Mouse (Mus musculus) testis, adult 2 months (tissue): ENCODE data around the gene Ssh1. TPM values are rescaled to one million over a fixed set of nuclear protein-coding genes. Genes with fewer than 3 reads are reported as not detected.

ENCODE experiments used
- H3K27ac ChIP-seq: fragments of 200-500 bp; 2 replicates; pipeline ENCODE4 v1.5.1; 2012; ENCODE audit warnings: low read depth, low read length; ENCODE audit not compliant: control insufficient read depth, insufficient read depth
- H3K27me3 ChIP-seq: fragments of 200-500 bp; 2 replicates; pipeline ENCODE4 v1.6.1; 2012; ENCODE audit warnings: mild to moderate bottlenecking, low read length, moderate library complexity; ENCODE audit not compliant: control insufficient read depth, insufficient read depth
- H3K36me3 ChIP-seq: fragments of 200-500 bp; 2 replicates; pipeline ENCODE4 v1.6.1; 2012; ENCODE audit warnings: mild to moderate bottlenecking, low read length; ENCODE audit not compliant: control insufficient read depth, insufficient read depth
- H3K4me1 ChIP-seq: fragments of 200-500 bp; 2 replicates; pipeline ENCODE4 v1.6.1; 2012; ENCODE audit warnings: low read length; ENCODE audit not compliant: control insufficient read depth, insufficient read depth
- H3K4me3 ChIP-seq: fragments of 200-500 bp; 2 replicates; pipeline ENCODE4 v1.5.1; 2012; ENCODE audit warnings: low read depth, mild to moderate bottlenecking, low read length, moderate library complexity, mixed read lengths; ENCODE audit not compliant: control insufficient read depth
- CTCF ChIP-seq: fragments of 200-500 bp; IDR thresholded peaks from 2 replicates; pipeline ENCODE4 v1.5.1; 2012; ENCODE audit warnings: low read depth, mild to moderate bottlenecking, inconsistent platforms, low read length, moderate library complexity; ENCODE audit not compliant: control insufficient read depth, insufficient read depth, insufficient replicate concordance
- POLR2A ChIP-seq: fragments of 200-500 bp; IDR thresholded peaks from 2 replicates; pipeline ENCODE4 v1.6.1; 2012; ENCODE audit warnings: low read depth, mild to moderate bottlenecking, inconsistent platforms, low read length, moderate library complexity; ENCODE audit not compliant: control insufficient read depth
- polyA plus RNA-seq: library from polyadenylated mRNA; depleted of rRNA; stranded (reverse); fragments of >200 nt; gene quantifications from 2 replicates; pipeline ENCODE4 v1.2.3, GENCODE M21; 2012

Gene Ssh1
- polyA plus RNA-seq, 1 experiment, result 5.0 TPM

GRCm38 (mm10) chr5:113929526-113929925, 64.2 kb downstream of the Ssh1 start:
- TF ChIP-seq POLR2A (no peak), CTCF (no peak)
- Histone ChIP-seq H3K4me3 (no peak overlapping the region), H3K27ac (no peak overlapping the region), H3K4me1 (peaks cover 2% of the 10 kb centered on the region), H3K27me3 (no peaks in the 10 kb centered on the region), H3K36me3 (no peaks in the 10 kb centered on the region)

- H3K36me3 ChIP-seq, result no peaks in the 10 kb centered on the region
- TF ChIP-seq CTCF (no peak), POLR2A (no peak)
Measured at GRCm38 (mm10) chr5:113924608-113925007, 69.1 kb downstream of the Ssh1 start.

GRCm38 (mm10) chr5:113921310-113922166, 72.2 kb downstream of the Ssh1 start:
- TF ChIP-seq POLR2A (no peak), CTCF (no peak)
- Histone ChIP-seq H3K4me1 (no peaks in the 10 kb centered on the region), H3K27me3 (no peaks in the 10 kb centered on the region), H3K27ac (no peak overlapping the region), H3K4me3 (no peak overlapping the region), H3K36me3 (no peaks in the 10 kb centered on the region)

More at GRCm38 (mm10) chr5:113924608-113925007, 69.1 kb downstream of the Ssh1 start:
- Histone ChIP-seq H3K4me3 (no peak overlapping the region), H3K27ac (no peak overlapping the region), H3K27me3 (no peaks in the 10 kb centered on the region), H3K4me1 (no peaks in the 10 kb centered on the region)

GRCm38 (mm10) chr5:113919060-113919459, 74.6 kb downstream of the Ssh1 start:
- H3K27me3 ChIP-seq, result no peaks in the 10 kb centered on the region
- no peak overlapping the region for H3K4me3 ChIP-seq
- TF ChIP-seq CTCF, result no peak
- TF ChIP-seq POLR2A, result no peak
- no peaks in the 10 kb centered on the region for H3K36me3 ChIP-seq
- H3K4me1 ChIP-seq, result no peaks in the 10 kb centered on the region
- H3K27ac ChIP-seq, result no peak overlapping the region

GRCm38 (mm10) chr5:113918654-113919053, 75.0 kb downstream of the Ssh1 start:
- Histone ChIP-seq H3K4me3 (no peak overlapping the region), H3K4me1 (no peaks in the 10 kb centered on the region), H3K36me3 (no peaks in the 10 kb centered on the region), H3K27ac (no peak overlapping the region), H3K27me3 (no peaks in the 10 kb centered on the region)
- no peak for TF ChIP-seq CTCF

GRCm38 (mm10) chr5:113910705-113911104, 83.0 kb downstream of the Ssh1 start:
- Histone ChIP-seq H3K36me3 (no peaks in the 10 kb centered on the region), H3K4me1 (peaks cover 16% of the 10 kb centered on the region)

GRCm38 (mm10) chr5:113910065-113910701, 83.5 kb downstream of the Ssh1 start:
- H3K27ac ChIP-seq, result no peak overlapping the region
- H3K4me1 ChIP-seq, result peaks cover 18% of the 10 kb centered on the region
- H3K36me3 ChIP-seq, result no peaks in the 10 kb centered on the region
- no peak overlapping the region; the same call in 1 of the 2 replicates for H3K4me3 ChIP-seq
- TF ChIP-seq POLR2A, result no peak
- TF ChIP-seq CTCF, result no peak
- H3K27me3 ChIP-seq, result no peaks in the 10 kb centered on the region

More at GRCm38 (mm10) chr5:113910705-113911104, 83.0 kb downstream of the Ssh1 start:
- Histone ChIP-seq H3K27ac (no peak overlapping the region), H3K4me3 (no peak overlapping the region), H3K27me3 (no peaks in the 10 kb centered on the region)
- TF ChIP-seq POLR2A (no peak), CTCF (no peak)
